Mouse (Mus musculus): Measurements from ENCODE around the gene Gm5142. TPM values are rescaled to one million over a fixed set of nuclear protein-coding genes. Genes with fewer than 3 reads are reported as not detected.

Gene Gm5142
- total RNA-seq (2017), result not detected in 2 replicates

DNA sequence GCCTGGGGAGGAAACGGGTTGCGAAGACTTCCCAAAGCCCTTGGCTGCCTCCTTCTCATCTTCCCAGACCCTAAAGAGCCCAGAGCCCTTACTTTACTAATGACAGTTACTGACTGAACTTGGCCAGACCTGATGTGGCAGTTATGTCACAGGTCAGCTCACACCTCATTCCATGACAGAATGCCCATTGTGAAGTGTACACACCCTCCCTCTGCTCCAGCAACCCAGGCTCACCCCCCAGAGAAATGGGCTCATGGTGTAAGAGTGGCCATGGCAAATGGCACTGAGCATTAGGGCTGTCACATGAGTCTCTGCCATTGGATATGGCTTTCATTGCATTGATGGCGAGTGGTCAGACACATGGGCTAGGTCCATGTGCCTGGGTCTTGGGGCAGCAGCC lies at the start of gene Gm5142:
TSS of gene Gm5142 (minus strand) at position 101 of the 400 bp plus-strand sequence.
- ATAC-seq (replicated peaks in 1 of 2; ENCODE audit: insufficient read depth in 1 of 2, low FRiP score in 2 of 2, low TSS enrichment in 1 of 2, low read depth in 1 of 2, poor library complexity in 2 of 2, severe bottlenecking in 2 of 2), result no peak

DNA sequence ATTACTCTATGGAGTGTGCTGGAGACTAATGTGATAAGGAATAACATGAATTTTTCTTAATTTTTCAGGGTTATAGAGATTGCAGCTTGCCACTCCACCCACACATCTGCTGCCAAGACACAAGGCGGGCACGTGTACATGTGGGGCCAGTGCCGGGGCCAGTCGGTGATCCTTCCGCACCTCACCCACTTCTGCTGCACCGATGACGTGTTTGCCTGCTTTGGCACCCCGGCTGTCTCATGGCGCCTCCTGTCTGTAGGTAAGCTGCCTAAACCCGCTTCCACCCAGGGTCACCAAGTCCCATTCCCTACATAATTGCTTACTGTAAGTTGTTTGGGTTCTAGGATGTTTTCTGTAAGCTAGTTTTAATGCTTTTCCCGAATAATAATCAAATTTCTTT lies 47.7 kb upstream of the Gm5142 start:
- no peak for ATAC-seq (replicated peaks in 1 of 2; ENCODE audit: insufficient read depth in 1 of 2, low FRiP score in 2 of 2, low TSS enrichment in 1 of 2, low read depth in 1 of 2, poor library complexity in 2 of 2, severe bottlenecking in 2 of 2)

DNA sequence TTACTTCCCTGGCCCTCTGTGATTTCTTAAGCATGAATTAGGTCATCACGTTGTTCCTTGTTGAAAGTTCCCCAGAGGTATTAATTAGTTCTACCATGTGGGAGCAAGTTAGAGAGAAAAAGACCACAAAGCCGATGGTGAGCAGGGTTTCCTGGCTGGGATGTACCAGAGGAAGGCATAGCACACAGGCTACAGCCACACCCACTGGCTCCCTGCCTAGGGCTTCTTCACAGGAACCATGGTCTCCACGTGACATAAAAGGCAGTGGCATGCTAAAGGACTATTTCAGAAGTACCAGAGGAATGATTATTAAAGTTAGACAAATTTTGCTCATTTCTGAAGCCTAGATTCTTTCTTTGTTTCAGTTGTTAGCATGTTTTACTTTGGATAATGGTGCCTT lies 40.7 kb upstream of the Gm5142 start:
- ATAC-seq (replicated peaks in 1 of 2; ENCODE audit: insufficient read depth in 1 of 2, low FRiP score in 2 of 2, low TSS enrichment in 1 of 2, low read depth in 1 of 2, poor library complexity in 2 of 2, severe bottlenecking in 2 of 2), result 0 out of 4 replicates have a peak, but pooled peaks of 1 of the 2 experiments have one; percentile 12

DNA sequence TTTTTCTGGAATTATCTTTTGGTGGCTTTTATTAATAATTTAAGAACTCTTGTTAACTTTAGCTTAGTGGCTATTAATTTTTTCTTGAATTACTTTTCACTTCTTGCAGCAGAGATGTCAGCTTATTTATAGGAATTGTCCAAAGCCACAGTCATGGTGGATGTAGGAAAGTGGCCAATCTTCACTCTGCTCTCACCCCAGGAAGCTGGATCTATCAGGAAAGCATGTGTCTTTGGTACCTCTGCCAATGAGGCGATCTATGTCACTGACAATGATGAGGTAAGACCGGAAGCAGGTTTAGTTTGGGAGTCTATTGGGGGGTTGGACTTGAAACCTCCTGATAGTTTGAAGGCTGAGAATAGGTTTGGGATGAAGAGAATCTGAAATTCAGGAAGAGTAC lies 31.3 kb upstream of the Gm5142 start:
- ATAC-seq (replicated peaks in 1 of 2; ENCODE audit: insufficient read depth in 1 of 2, low FRiP score in 2 of 2, low TSS enrichment in 1 of 2, low read depth in 1 of 2, poor library complexity in 2 of 2, severe bottlenecking in 2 of 2), result no peak

DNA sequence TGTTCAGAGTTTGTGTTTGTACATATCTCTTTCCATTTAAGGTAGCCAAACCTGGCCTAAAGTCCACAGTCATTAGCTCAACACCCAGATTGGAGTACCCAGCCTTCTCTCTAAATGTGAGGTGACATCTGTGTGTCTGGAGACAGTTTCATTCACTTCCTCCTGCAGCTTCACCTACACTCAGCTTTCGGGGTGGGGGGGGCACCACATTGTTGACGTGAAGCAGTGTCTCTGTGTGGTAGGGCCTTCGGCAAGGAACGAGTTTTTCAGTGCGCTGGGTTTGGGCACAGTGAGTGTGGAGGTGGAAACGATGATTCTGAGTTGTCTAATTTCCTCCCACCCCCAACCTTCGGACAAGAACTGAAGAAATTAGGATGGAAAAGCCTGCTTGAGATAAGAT lies 30.5 kb upstream of the Gm5142 start:
- ATAC-seq (replicated peaks in 1 of 2; ENCODE audit: insufficient read depth in 1 of 2, low FRiP score in 2 of 2, low TSS enrichment in 1 of 2, low read depth in 1 of 2, poor library complexity in 2 of 2, severe bottlenecking in 2 of 2), result no peak

DNA sequence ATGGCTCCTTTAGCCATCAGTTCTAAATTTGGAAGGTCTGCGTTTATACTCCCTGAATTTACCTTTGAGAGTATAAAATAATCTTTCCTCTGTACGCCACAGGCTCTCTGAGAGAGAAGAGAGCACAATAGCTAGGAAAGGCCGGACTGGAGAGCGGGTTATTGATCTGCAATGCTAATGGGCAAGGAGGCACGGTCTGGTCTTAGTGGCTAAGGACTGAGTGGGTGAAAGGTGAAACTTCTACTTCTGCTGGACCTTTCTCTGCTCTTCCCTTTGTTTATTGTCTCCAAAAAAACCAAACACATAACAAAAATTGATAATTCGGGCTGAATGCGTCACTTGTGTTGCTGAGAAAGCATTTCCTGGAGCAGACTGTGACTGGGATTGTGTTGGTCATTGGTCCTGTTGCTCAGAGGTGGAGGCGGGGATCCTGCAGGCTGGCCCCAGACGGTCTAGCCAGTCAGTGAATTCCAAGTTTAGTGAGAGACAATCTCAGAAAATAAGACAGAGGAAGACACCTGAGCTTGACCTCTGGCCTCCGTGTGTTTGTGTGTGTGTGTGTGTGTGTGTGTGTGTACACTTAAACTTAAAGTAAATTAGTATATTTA lies 27.5 kb upstream of the Gm5142 start:
- ATAC-seq (replicated peaks in 1 of 2; ENCODE audit: insufficient read depth in 1 of 2, low FRiP score in 2 of 2, low TSS enrichment in 1 of 2, low read depth in 1 of 2, poor library complexity in 2 of 2, severe bottlenecking in 2 of 2), result no peak

DNA sequence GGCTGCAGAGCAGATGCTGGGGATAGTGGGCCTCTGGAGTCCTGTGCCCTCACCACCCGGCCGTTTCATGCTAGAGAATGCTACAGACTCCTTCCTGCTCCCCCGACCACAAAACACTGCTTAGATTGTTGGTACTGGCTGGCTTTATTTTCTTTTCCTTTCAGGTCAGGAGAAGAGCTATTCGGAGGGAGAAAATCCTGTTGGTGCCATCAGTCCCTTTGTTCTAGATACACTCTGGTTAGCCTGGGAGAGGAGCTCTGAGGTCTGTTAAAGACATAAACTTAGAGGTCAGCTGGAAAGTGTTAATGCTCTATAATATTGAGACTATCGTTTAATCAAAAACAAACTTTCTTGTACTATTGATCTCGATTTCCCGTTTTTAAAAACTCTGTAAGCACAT lies 26.9 kb upstream of the Gm5142 start:
- ATAC-seq (replicated peaks in 1 of 2; ENCODE audit: insufficient read depth in 1 of 2, low FRiP score in 2 of 2, low TSS enrichment in 1 of 2, low read depth in 1 of 2, poor library complexity in 2 of 2, severe bottlenecking in 2 of 2), result no peak

DNA sequence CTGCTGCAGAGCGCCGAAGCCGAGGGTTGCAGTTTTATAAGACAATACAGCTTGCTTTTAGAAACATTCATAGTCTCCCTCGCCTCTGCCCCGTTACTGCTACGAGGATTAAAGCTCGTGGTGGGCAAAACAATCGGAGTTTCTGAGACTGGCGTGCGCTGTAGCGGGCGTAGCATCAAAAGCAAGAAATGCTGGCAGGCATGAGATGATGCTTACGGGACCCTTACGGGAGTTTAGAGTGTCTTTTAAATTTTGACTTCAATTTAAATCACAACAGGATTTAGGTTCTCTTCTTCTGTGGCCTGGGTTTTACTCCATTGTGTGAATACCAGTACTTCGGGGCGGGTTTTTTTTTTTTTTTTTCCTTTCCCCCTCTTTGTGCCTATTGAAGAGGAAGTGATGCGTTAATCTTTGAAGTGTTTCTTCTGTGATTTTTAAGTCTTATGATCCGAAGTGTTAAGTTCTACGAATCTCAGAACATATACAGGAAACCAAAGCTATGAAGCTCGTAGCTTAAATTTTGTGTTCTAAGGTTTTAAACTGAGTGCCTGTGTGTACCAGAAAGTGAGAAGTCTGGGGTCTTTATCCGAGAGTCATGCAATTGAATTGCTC lies 23.2 kb upstream of the Gm5142 start:
- ATAC-seq (replicated peaks in 1 of 2; ENCODE audit: insufficient read depth in 1 of 2, low FRiP score in 2 of 2, low TSS enrichment in 1 of 2, low read depth in 1 of 2, poor library complexity in 2 of 2, severe bottlenecking in 2 of 2), result peak in 1 of 2 experiments; percentile 22; a peak in 1 of 4 replicates

DNA sequence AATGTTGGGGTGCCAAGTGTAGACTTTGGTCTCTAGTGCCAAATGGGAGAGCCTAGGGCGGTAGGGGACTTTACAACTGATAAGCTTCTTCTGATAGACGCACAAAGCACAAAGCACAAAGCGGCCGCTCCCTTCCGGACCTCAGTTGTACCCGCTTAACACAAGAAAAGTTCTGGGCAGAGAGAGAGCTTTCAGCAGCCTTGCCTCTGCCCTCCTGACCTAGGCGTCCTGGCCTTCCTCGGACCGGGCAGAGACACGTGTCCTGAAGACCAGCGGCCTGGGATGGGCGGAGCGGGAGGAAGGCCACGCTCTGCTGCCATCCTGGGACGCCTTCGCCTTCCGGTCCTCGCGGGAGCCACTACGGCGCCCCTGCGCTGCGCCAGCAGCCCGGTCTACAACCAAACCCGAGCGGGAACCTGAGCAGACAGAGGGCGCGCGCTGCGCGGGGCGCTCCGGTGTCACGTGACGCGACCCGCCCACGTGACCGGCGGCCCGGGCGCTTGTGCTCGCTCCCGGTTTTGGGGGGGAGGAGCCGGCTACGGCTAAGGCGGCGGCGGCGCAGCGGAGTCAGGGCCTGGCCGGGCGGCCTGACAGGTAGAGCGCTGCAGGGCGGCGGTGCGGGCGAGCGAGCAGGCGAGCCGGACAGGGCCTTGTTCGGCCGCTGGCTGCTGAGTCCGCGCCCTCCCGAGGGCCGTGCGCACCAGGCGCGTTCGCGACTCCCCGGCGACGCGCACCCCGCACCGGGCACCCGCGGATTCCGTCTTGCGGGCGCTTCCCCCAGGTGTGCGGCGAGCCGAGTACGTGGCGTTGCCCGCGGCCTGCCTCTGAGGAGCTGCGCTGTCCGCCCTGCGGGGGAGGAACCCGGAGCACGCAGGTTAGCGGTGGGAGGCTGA lies 22.4 kb upstream of the Gm5142 start, which contains the start of gene Rcbtb1:
TSS of gene Rcbtb1 (plus strand) at position 499 of the 893 bp plus-strand sequence.
- ATAC-seq (replicated peaks in 1 of 2; ENCODE audit: insufficient read depth in 1 of 2, low FRiP score in 2 of 2, low TSS enrichment in 1 of 2, low read depth in 1 of 2, poor library complexity in 2 of 2, severe bottlenecking in 2 of 2), result peak; percentile 72 to 86

DNA sequence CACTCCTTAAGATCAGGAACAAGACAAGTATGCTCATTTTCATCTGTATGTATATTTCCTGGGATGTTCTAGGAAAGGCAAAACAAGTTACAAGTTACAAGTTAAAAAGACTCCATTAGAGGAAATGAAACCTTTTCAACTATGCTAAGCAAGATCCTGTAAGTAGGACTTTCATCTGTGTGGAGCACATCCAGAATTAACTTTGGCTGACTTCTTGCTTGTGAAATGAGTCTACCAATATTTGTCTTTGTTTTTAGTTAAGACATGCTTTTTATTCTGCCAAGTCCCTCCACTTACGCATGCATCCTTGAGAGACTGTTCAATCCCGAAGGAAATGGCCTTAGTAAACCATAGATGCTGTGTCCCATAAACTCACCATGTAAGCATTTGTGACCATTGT lies 7.6 kb upstream of the Gm5142 start:
- ATAC-seq (replicated peaks in 1 of 2; ENCODE audit: insufficient read depth in 1 of 2, low FRiP score in 2 of 2, low TSS enrichment in 1 of 2, low read depth in 1 of 2, poor library complexity in 2 of 2, severe bottlenecking in 2 of 2), result no peak

DNA sequence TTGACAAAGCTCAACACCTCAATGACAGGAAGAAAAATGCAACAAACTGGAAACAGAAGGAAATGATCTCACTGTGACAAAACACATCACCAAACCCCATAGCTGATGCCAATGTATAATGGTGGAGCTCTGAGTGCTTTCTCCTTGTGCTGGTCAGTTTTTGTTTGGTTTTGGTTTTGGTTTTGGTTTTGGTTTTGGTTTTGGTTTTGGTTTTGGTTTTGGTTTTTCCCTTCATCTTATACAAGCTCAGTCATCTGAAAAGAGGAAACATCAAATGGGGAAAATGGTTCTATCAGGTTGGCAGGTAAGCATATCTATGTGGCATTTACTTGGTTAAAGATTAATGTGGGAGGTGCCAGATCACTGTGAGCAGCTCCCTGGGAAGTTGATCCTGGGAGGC lies 7.0 kb upstream of the Gm5142 start:
- no peak for ATAC-seq (replicated peaks in 1 of 2; ENCODE audit: insufficient read depth in 1 of 2, low FRiP score in 2 of 2, low TSS enrichment in 1 of 2, low read depth in 1 of 2, poor library complexity in 2 of 2, severe bottlenecking in 2 of 2)

DNA sequence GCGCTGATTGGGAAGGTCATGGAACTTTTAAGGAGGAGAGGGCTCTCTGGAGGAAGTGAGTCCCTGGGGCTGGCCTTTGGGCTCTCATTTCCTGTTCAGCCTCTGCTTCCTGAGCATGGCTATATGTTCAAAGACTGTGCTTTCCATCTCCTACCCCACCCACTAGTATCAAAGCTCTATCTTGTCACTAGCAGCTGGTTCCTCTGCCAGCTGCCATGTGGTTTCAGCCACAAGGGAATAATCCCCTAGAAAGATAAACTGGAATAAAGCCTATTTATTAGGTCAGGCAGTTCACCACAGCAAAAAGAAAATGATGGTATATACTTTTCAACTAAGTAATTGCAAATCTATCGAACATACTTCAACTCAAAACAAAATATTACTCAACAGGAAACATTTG lies 4.2 kb upstream of the Gm5142 start:
- no peak for ATAC-seq (replicated peaks in 1 of 2; ENCODE audit: insufficient read depth in 1 of 2, low FRiP score in 2 of 2, low TSS enrichment in 1 of 2, low read depth in 1 of 2, poor library complexity in 2 of 2, severe bottlenecking in 2 of 2)

DNA sequence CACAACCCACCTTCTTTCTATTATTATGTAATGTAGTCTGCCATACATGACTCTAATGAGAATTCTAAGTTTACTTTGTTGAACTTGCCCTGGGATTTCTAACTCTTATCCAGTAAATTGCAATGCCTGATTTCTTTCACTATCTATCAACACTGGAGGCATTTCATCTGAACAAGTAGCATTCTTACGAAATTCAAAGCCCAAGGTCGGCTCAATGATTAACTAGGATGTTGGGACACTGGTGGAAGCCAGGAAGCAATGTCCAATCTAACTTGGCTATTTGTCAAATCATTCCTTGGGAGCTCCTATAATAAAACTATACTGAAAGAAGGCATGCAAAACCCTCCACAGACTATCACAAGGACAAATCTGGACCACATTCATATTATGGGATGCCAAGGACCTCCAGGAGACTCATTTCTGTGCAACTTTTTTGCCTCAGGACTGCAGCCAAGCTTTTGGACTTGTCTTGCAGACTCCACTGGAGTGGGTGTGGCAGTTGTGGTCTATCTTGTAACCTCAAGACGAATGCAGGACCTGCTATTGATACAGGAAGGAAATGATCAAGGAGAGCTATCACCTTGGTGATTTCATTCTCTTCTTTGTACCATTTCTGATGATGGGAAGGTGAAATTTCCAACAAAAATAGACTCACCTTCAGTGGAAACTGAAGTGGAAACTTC lies 21.4 kb downstream of the Gm5142 start:
- no peak for ATAC-seq (replicated peaks in 1 of 2; ENCODE audit: insufficient read depth in 1 of 2, low FRiP score in 2 of 2, low TSS enrichment in 1 of 2, low read depth in 1 of 2, poor library complexity in 2 of 2, severe bottlenecking in 2 of 2)

DNA sequence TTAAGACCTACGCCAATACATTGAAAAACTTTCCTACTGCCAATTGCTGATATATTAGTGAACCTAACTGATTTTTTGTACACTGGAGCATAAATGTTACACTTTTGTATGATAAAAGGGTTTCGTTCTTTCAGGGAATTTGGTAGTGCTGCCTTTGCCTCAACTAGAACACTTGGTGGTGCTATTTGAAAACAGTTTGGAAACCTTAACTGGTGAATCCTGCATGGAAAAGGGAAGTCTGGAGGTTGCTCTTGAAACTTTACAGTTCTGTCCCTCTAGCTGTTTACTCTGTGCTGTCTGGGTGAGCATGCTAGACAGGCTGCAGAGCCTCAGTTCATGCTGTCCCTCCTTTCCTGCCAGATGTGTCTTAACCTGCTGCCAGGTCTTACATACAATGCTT lies 23.0 kb downstream of the Gm5142 start:
- ATAC-seq (replicated peaks in 1 of 2; ENCODE audit: insufficient read depth in 1 of 2, low FRiP score in 2 of 2, low TSS enrichment in 1 of 2, low read depth in 1 of 2, poor library complexity in 2 of 2, severe bottlenecking in 2 of 2), result no peak

DNA sequence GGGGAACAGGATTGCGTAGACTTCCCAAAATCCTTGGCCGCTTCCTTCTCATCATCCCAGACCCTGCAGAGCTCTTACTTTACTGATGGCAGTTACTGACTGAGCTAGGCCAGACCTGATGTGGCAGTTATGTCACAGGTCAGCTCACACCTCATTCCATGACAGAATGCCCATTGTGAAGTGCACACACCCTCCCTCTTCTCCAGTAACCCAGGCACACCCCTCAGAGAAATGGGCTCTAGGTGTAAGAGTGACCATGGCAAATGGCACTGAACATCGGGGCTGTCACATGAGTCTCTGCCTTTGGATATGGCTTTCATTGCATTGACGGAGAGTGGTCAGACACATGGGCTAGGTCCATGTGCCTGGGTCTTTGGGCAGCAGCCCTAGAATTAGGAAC lies 35.8 kb downstream of the Gm5142 start, which contains the start of gene 1700129C05Rik:
TSS of gene 1700129C05Rik (minus strand) at position 101 of the 400 bp plus-strand sequence.
- no peak for ATAC-seq (replicated peaks in 1 of 2; ENCODE audit: insufficient read depth in 1 of 2, low FRiP score in 2 of 2, low TSS enrichment in 1 of 2, low read depth in 1 of 2, poor library complexity in 2 of 2, severe bottlenecking in 2 of 2)

DNA sequence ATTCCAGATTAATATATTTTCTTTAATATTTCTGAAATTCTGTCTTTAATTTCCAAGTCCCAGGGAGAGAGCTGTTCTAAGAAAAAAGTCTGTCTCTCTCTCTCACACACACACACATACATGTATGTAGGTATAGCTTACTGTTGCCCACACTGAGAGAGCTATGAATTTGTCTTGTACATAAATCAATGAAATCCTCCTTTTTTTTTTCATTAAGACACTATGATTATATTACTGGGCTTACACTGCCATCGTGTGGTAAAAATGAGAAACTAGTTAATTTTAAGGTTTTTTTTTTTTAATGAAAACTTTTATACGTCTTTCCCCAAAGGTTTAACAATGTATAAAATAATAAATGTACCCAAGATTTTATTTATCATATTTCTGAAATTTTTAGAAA lies 64.3 kb downstream of the Gm5142 start:
- ATAC-seq (replicated peaks in 1 of 2; ENCODE audit: insufficient read depth in 1 of 2, low FRiP score in 2 of 2, low TSS enrichment in 1 of 2, low read depth in 1 of 2, poor library complexity in 2 of 2, severe bottlenecking in 2 of 2), result no peak
